Mouse (Mus musculus) liver, postnatal 0 days (tissue): ENCODE measurements around the gene Pde7b. TPM values are rescaled to one million over a fixed set of nuclear protein-coding genes. Genes with fewer than 3 reads are reported as not detected.
"Not testable (repeated sequence)": the region's sequence is repeated elsewhere in the genome, so short reads cannot be mapped to it uniquely, and the experiment has no call there.

Experiments used
- ATAC-seq: fragments of 200-750 bp; cut with Nextera tagmentation; 2 replicates; pipeline ENCODE4 v1.8.0; 2017; ENCODE audit warnings: mild to moderate bottlenecking, moderate library complexity
- DNase-seq: peaks from one replicate; pipeline ENCODE4 v3.0.0-alpha.2; 2016
- H3K27ac ChIP-seq: fragments of 300-500 bp; sonication (generic); 2 replicates; pipeline ENCODE4 v1.5.1; 2014; ENCODE audit warnings: antibody characterized with exemption, moderate library complexity, mild to moderate bottlenecking, low read depth
- H3K27me3 ChIP-seq: fragments of 300-500 bp; sonication (generic); 2 replicates; pipeline ENCODE4 v1.6.1; 2014; ENCODE audit warnings: low read length, control low read depth, mixed read lengths; ENCODE audit not compliant: insufficient read depth
- H3K36me3 ChIP-seq: fragments of 300-500 bp; sonication (generic); replicated peaks from 2 replicates; pipeline ENCODE4 v1.6.1; 2014; ENCODE audit warnings: mild to moderate bottlenecking, control low read depth, low read length, moderate library complexity, mixed read lengths; ENCODE audit not compliant: insufficient read depth
- H3K4me1 ChIP-seq: fragments of 300-500 bp; sonication (generic); 2 replicates; pipeline ENCODE4 v1.6.1; 2014; ENCODE audit warnings: antibody characterized with exemption, mild to moderate bottlenecking, control low read depth; ENCODE audit not compliant: insufficient read depth
- H3K4me2 ChIP-seq: fragments of 300-500 bp; sonication (generic); 2 replicates; pipeline ENCODE4 v1.6.1; 2014; ENCODE audit warnings: low read depth, mild to moderate bottlenecking, low read length, moderate library complexity, mixed read lengths
- H3K4me3 ChIP-seq: fragments of 300-500 bp; sonication (generic); 2 replicates; pipeline ENCODE4 v1.5.1; 2014; ENCODE audit warnings: low read depth, low read length
- H3K9ac ChIP-seq: fragments of 300-500 bp; sonication (generic); replicated peaks from 2 replicates; pipeline ENCODE4 v1.6.1; 2014; ENCODE audit warnings: mild to moderate bottlenecking, moderate library complexity
- H3K9me3 ChIP-seq: fragments of 300-500 bp; sonication (generic); 2 replicates; pipeline ENCODE4 v1.6.1; 2016; ENCODE audit warnings: mild to moderate bottlenecking, control low read depth, low read length, mixed read lengths
- CTCF ChIP-seq: sonication (generic); IDR thresholded peaks from 2 replicates; pipeline ENCODE4 v1.5.1; 2016; ENCODE audit warnings: antibody characterized with exemption, low read depth
- EP300 ChIP-seq: IDR thresholded peaks from 2 replicates; pipeline ENCODE4 v1.6.1; 2016; ENCODE audit warnings: antibody characterized with exemption, low read depth, mild to moderate bottlenecking
- WGBS: fragments of 180-500 bp; shearing (Covaris S2); extraction: QIAGEN DNeasy Blood & Tissue Kit; methylation state at CpG from one replicate; pipeline ENCODE4 v1.1.7; 2014; ENCODE audit not compliant: insufficient replicate concordance; 5-methylcytosine and 5-hydroxymethylcytosine counted together
- polyA plus RNA-seq: library from polyadenylated mRNA; unstranded; fragments of >200 nt; fragmentation: Nextera tagmentation; extraction: Ambion mirVana; gene quantifications from 2 replicates; pipeline ENCODE4 v1.2.1, GENCODE M21; 2015

Pde7b gene
- polyA plus RNA-seq, 1 experiment from 2014 or later = 0.66 TPM

- no peaks in the 10 kb centered on the region for H3K9me3 ChIP-seq
- WGBS = 18% methylated on average over 5 of the region's 5 CpGs
- H3K36me3 ChIP-seq = no peaks in the 10 kb centered on the region
- H3K27ac ChIP-seq = no peak overlapping the region
- no peak for TF ChIP-seq EP300
- no peak for TF ChIP-seq CTCF
- H3K9ac ChIP-seq = no peak overlapping the region
- no peaks in the 10 kb centered on the region for H3K27me3 ChIP-seq
- H3K4me3 ChIP-seq = no peak overlapping the region
- DNase-seq = no peak
- no peaks in the 10 kb centered on the region for H3K4me1 ChIP-seq
- no peak overlapping the region for H3K4me2 ChIP-seq
- no peak for ATAC-seq
These were observed 191.1 kb downstream of the Pde7b start for GRCm38 (mm10) chr10:20533811-20534210.

GRCm38 (mm10) chr10:20531921-20532320 lies 193.0 kb downstream of the Pde7b start:
- TF ChIP-seq EP300 (no peak), CTCF (no peak)
- no peak for ATAC-seq
- 47% methylated on average over 5 of the region's 5 CpGs for WGBS

GRCm38 (mm10) chr10:20528544-20529411 lies 196.1 kb downstream of the Pde7b start:
- DNase-seq = no peak
- Histone ChIP-seq H3K4me3 (no peak overlapping the region), H3K4me2 (no peak overlapping the region), H3K36me3 (no peaks in the 10 kb centered on the region), H3K27ac (no peak overlapping the region), H3K9ac (no peak overlapping the region), H3K27me3 (no peaks in the 10 kb centered on the region), H3K4me1 (no peaks in the 10 kb centered on the region), H3K9me3 (no peaks in the 10 kb centered on the region)
- WGBS = 82% methylated on average over 20 of the region's 20 CpGs
- TF ChIP-seq EP300 = no peak
- no peak for TF ChIP-seq CTCF
- ATAC-seq = no peak

More at GRCm38 (mm10) chr10:20531921-20532320, 193.0 kb downstream of the Pde7b start:
- no peaks in the 10 kb centered on the region for H3K9me3 ChIP-seq
- no peak overlapping the region for H3K4me3 ChIP-seq
- H3K4me2 ChIP-seq = peak overlapping the region; percentile 32
- no peaks in the 10 kb centered on the region for H3K36me3 ChIP-seq
- H3K27me3 ChIP-seq = no peaks in the 10 kb centered on the region
- no peak overlapping the region for H3K27ac ChIP-seq
- no peak overlapping the region for H3K9ac ChIP-seq
- no peak for DNase-seq
- H3K4me1 ChIP-seq = no peaks in the 10 kb centered on the region

GRCm38 (mm10) chr10:20527737-20528136 lies 197.1 kb downstream of the Pde7b start:
- no peak overlapping the region for H3K4me2 ChIP-seq

GRCm38 (mm10) chr10:20518529-20518889 lies 206.4 kb downstream of the Pde7b start:
- Histone ChIP-seq H3K9me3 (no peaks in the 10 kb centered on the region), H3K27ac (no peak overlapping the region), H3K4me2 (no peak overlapping the region), H3K4me3 (no peak overlapping the region), H3K36me3 (no peaks in the 10 kb centered on the region), H3K9ac (no peak overlapping the region), H3K4me1 (no peaks in the 10 kb centered on the region), H3K27me3 (no peaks in the 10 kb centered on the region)
- whole genome bisulfite sequencing = 79% methylated on average over 9 of the region's 9 CpGs
- no peak for DNase-seq
- TF ChIP-seq CTCF (no peak), EP300 (no peak)
- ATAC-seq = no peak

More at GRCm38 (mm10) chr10:20527737-20528136, 197.1 kb downstream of the Pde7b start:
- Histone ChIP-seq H3K36me3 (no peaks in the 10 kb centered on the region), H3K9me3 (no peaks in the 10 kb centered on the region), H3K27ac (no peak overlapping the region), H3K9ac (no peak overlapping the region), H3K4me1 (no peaks in the 10 kb centered on the region), H3K27me3 (no peaks in the 10 kb centered on the region), H3K4me3 (no peak overlapping the region)
- no peak for ATAC-seq
- WGBS = 79% methylated on average over 4 of the region's 4 CpGs
- no peak for DNase-seq
- no peak for TF ChIP-seq EP300

DNA sequence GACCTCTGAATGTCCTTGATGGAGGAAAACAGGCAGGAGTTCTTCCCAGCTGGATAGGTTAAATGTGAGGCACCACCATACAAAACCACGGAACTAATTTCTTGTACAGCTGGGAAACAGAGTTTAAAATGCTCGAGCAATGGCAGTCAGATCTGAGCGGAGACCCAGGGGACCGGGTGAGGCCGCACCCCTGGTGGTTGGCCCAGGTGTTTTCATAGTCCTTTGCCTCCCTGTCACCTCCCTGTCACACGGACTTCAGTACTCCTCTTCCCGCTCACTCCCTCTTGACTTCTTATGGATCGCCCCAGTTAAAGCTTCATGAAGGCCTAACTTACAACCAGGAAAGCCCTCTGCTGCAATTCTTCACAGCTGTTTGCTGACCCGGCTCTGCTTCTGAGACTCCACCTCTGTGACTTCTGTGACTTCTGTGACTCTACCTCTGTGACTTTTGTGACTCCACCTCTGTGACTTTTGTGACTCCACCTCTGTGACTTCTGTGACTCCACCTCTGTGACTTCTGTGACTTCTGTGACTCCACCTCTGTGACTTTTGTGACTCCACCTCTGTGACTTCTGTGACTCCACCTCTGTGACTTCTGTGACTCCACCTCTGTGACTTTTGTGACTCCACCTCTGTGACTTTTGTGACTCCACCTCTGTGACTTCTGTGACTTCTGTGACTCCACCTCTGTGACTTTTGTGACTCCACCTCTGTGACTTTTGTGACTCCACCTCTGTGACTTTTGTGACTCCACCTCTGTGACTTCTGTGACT lies 206.9 kb downstream of the Pde7b start:
- ATAC-seq = peak; percentile 66; the same call in 1 of the 2 replicates
- not testable (repeated sequence) for H3K27me3 ChIP-seq, H3K4me1 ChIP-seq, H3K36me3 ChIP-seq, DNase-seq, H3K9me3 ChIP-seq
- Histone ChIP-seq H3K4me3 (0 out of 2 replicates have a peak overlapping the region, but pooled peaks have one; percentile 4), H3K27ac (peak overlapping the region; percentile 41; the same call in 1 of the 2 replicates), H3K9ac (0 out of 2 replicates have a peak overlapping the region, but pooled peaks have one; percentile 11), H3K4me2 (0 out of 2 replicates have a peak overlapping the region, but pooled peaks have one; percentile 27)
- 78% methylated on average over 9 of the region's 9 CpGs for WGBS
